Mouse (Mus musculus) spleen, adult 2 months (tissue): ENCODE results near the gene Zfp709.
"Not testable (repeated sequence)": the region's sequence is repeated elsewhere in the genome, so short reads cannot be mapped to it uniquely, and the experiment has no call there.

Experiments used
- CTCF ChIP-seq: fragments of 200-500 bp; IDR thresholded peaks from 2 replicates; pipeline ENCODE4 v1.5.1; 2011; ENCODE audit warnings: mild to moderate bottlenecking, inconsistent platforms; ENCODE audit not compliant: insufficient read depth, insufficient read length, insufficient replicate concordance; ENCODE audit errors: extremely low read depth
- POLR2A ChIP-seq: fragments of 200-500 bp; IDR thresholded peaks from 2 replicates; pipeline ENCODE4 v1.6.1; 2011; ENCODE audit warnings: low read depth, low read length, inconsistent platforms

DNA sequence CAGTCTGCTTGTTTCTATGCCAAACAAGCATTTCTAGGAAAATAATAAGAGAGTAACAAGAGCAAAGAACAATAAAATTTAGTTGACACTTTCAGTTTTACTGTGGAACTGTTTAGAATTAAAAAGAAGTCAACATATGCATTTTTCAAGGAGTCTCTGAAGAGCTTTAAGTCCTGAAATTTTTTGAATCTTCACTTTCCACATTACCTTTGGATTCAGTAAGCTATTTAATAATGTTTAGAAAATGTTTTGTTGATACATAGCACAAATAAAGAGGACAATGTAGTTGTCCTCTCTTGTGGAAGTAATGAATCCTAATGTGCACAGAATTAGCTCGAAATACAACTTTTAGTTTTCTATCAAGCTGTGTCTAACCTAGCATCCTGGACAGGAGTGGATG, 37.4 kb upstream of the Zfp709 start:
- not testable (repeated sequence) for TF ChIP-seq POLR2A, CTCF
